Mouse (Mus musculus) ES-E14 (cell line): Measurements from ENCODE around the gene Eci3. TPM values are rescaled to one million over a fixed set of nuclear protein-coding genes. Genes with fewer than 3 reads are reported as not detected.
"Not testable (repeated sequence)": the region's sequence is repeated elsewhere in the genome, so short reads cannot be mapped to it uniquely, and the experiment has no call there.

Experiments
- DNase-seq: peaks from one replicate; pipeline ENCODE4 v3.0.0-alpha.2; 2013; ENCODE audit warnings: low read depth, low spot score
- H3K27ac ChIP-seq: 2 replicates; pipeline ENCODE4 v1.5.1; 2012; ENCODE audit warnings: low read depth, mild to moderate bottlenecking, low read length, moderate library complexity, mixed read lengths; ENCODE audit not compliant: poor library complexity, insufficient read depth, severe bottlenecking
- H3K36me3 ChIP-seq: 2 replicates; pipeline ENCODE4 v1.6.1; 2012; ENCODE audit warnings: mild to moderate bottlenecking, low read length, moderate library complexity, mixed read lengths; ENCODE audit not compliant: control insufficient read depth, poor library complexity, insufficient read depth, severe bottlenecking
- H3K4me1 ChIP-seq, 2 experiments: fragments of 150-350 bp in 1 of 2; sonication (generic) in 1 of 2; 2 replicates each; pipeline ENCODE4 v1.6.1; 2012; ENCODE audit warnings: low read length in 2 of 2, mild to moderate bottlenecking in 1 of 2, mixed read lengths in 1 of 2; ENCODE audit not compliant: control insufficient read depth in 2 of 2, insufficient read depth in 2 of 2, poor library complexity in 1 of 2
- H3K4me3 ChIP-seq, 2 experiments: fragments of 150-350 bp in 1 of 2; sonication (generic) in 1 of 2; 2 replicates each; pipeline ENCODE4 v1.5.1; 2012; ENCODE audit warnings: low read length in 2 of 2, low read depth in 1 of 2, mild to moderate bottlenecking in 1 of 2, mixed read lengths in 1 of 2; ENCODE audit not compliant: insufficient read depth in 1 of 2, poor library complexity in 1 of 2, severe bottlenecking in 1 of 2
- H3K9ac ChIP-seq: 2 replicates; pipeline ENCODE4 v1.6.1; 2012; ENCODE audit warnings: low read depth, mild to moderate bottlenecking, low read length, mixed read lengths; ENCODE audit not compliant: poor library complexity, insufficient read depth, severe bottlenecking
- H3K9me3 ChIP-seq: fragments of 150-350 bp; sonication (generic); 2 replicates; pipeline ENCODE4 v1.6.1; 2012; ENCODE audit warnings: low read depth, mild to moderate bottlenecking, low read length; ENCODE audit not compliant: control insufficient read depth, insufficient read depth
- CHD2 ChIP-seq: IDR thresholded peaks from 2 replicates; pipeline ENCODE4 v1.6.1; 2014; ENCODE audit warnings: mild to moderate bottlenecking, low read depth, low read length, inconsistent platforms
- HCFC1 ChIP-seq: IDR thresholded peaks from 2 replicates; pipeline ENCODE4 v1.6.1; 2012; ENCODE audit warnings: low read length, inconsistent platforms, borderline replicate concordance; ENCODE audit not compliant: insufficient read depth
- MAFK ChIP-seq: IDR thresholded peaks from 2 replicates; pipeline ENCODE4 v1.6.1; 2014; ENCODE audit warnings: mild to moderate bottlenecking, low read depth, low read length, inconsistent platforms; ENCODE audit not compliant: insufficient read depth
- ZC3H11A ChIP-seq: IDR thresholded peaks from 2 replicates; pipeline ENCODE4 v1.6.1; 2012; ENCODE audit warnings: low read depth, mild to moderate bottlenecking, inconsistent platforms, low read length, borderline replicate concordance
- ZNF384 ChIP-seq: IDR thresholded peaks from 2 replicates; pipeline ENCODE4 v1.6.1; 2012; ENCODE audit warnings: low read depth, low read length, inconsistent platforms
- in situ Hi-C, 2 experiments: fragments of 600-800 bp; cut with MboI; formaldehyde crosslinking; loops; one replicate each; pipeline ENCODE4 v1.15.1; 2025; ENCODE audit warnings: low sequenced_read_pairs in 2 of 2, inconsistent platforms in 1 of 2; ENCODE audit not compliant: unreplicated experiment in 2 of 2
- total RNA-seq: library from RNA; depleted of rRNA; stranded (reverse); fragments of 300-350 nt; gene quantifications from 2 replicates; pipeline ENCODE4 v1.2.3, GENCODE M21; 2012

The Eci3 gene
- total RNA-seq, 1 experiment, result 0.54 TPM

- H3K9ac ChIP-seq, result no peak overlapping the region
- TF ChIP-seq HCFC1, result no peak
- no peak for TF ChIP-seq MAFK
- no peak for TF ChIP-seq CHD2
- no peak for TF ChIP-seq ZNF384
- no peak for TF ChIP-seq ZC3H11A
- H3K4me3 ChIP-seq, result no peak overlapping the region
- H3K4me1 ChIP-seq, result peaks cover 5 to 6% of the 10 kb centered on the region in 2 experiments; a peak in 2 of 4 replicates
- H3K36me3 ChIP-seq, result no peaks in the 10 kb centered on the region
- H3K27ac ChIP-seq, result no peak overlapping the region
- H3K9me3 ChIP-seq, result no peaks in the 10 kb centered on the region
- in situ Hi-C loops, result no loop called here
- no peak for DNase-seq
These were observed 6.7 kb downstream of the Eci3 start for GRCm38 (mm10) chr13:34956901-34957300.

- H3K9ac ChIP-seq, in situ Hi-C loops, H3K27ac ChIP-seq, H3K4me3 ChIP-seq, H3K36me3 ChIP-seq, H3K4me1 ChIP-seq, DNase-seq, H3K9me3 ChIP-seq: not testable (repeated sequence)
These were observed 12.2 kb downstream of the Eci3 start for GRCm38 (mm10) chr13:34951437-34951836.

DNA sequence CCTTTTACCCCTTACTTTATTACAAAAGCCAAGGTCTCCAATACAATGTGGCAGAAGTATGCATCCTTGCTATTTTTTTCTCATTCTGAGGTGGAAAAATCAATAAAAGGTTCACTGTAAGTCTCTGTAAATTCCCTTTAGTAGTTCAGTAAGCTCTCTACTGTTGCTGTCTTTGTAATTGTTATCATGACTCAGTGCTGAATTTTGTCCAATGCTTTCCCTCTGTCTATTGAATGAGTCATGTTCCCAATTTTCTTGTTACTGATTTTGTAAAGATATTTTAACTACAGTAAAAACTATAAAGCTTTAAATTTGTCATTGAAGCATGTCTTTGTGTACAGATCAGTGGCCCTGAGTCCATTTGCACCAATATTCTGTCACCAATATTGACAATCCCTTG is 21.2 kb downstream of the Eci3 start:
- no peaks in the 10 kb centered on the region for H3K36me3 ChIP-seq

GRCm38 (mm10) chr13:34934931-34935644 is 28.5 kb downstream of the Eci3 start:
- H3K9ac ChIP-seq, result no peak overlapping the region
- TF ChIP-seq ZC3H11A (no peak), ZNF384 (no peak), MAFK (no peak), CHD2 (no peak), HCFC1 (no peak)
- H3K4me1 ChIP-seq, result no peaks in the 10 kb centered on the region
- in situ Hi-C loops, result no loop called here
- H3K4me3 ChIP-seq, result no peak overlapping the region
- DNase-seq, result no peak
- no peaks in the 10 kb centered on the region for H3K9me3 ChIP-seq
- H3K27ac ChIP-seq, result no peak overlapping the region
- no peaks in the 10 kb centered on the region for H3K36me3 ChIP-seq

More for the DNA sequence above, 21.2 kb downstream of the Eci3 start:
- no peaks in the 10 kb centered on the region for H3K9me3 ChIP-seq
- no peak for DNase-seq
- H3K9ac ChIP-seq, result no peak overlapping the region
- H3K4me3 ChIP-seq, result no peak overlapping the region
- H3K4me1 ChIP-seq, result no peaks in the 10 kb centered on the region
- H3K27ac ChIP-seq, result no peak overlapping the region
- no peak for TF ChIP-seq ZC3H11A
- TF ChIP-seq ZNF384, result no peak
- TF ChIP-seq CHD2, result no peak
- no peak for TF ChIP-seq MAFK
- no peak for TF ChIP-seq HCFC1
- in situ Hi-C loops, result no loop called here

DNA sequence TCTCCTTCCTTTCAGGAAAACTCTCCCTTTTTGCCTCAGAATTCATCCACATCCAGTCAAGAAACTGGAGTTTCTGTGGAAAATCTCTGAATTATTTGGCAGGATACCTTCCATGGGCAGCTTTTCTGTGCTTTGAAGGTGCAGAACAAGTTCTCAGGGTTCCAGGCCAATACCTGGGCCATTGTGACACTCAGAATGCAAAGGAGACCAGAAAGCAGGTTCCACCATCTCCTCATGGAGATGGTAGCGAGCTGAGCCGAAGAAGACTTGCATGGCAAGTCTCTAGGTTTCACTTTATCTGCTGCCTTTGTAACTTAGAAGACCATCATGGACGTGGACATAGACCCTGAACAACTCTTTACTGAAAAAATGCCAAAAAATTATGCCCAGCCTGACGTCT is 39.4 kb downstream of the Eci3 start, which contains the start of the genes Fam217a and 4933417A18Rik:
Gene Fam217a (minus strand): TSS at position 101 of the 400 bp plus-strand sequence.
Gene 4933417A18Rik (plus strand): TSS at position 200 of the 400 bp plus-strand sequence.
- no peak for DNase-seq
- TF ChIP-seq MAFK (no peak), CHD2 (no peak), HCFC1 (no peak), ZC3H11A (no peak), ZNF384 (no peak)
- in situ Hi-C loops, result no loop called here
- Histone ChIP-seq H3K27ac (no peak within 1 kb of the TSS), H3K36me3 (no peaks in the 10 kb centered on the region), H3K4me3 (no peak within 1 kb of the TSS), H3K4me1 (peaks cover 2 to 3% of the 10 kb centered on the region in 2 experiments; a peak in 3 of 4 replicates), H3K9ac (no peak within 1 kb of the TSS), H3K9me3 (no peaks in the 10 kb centered on the region)
